Mouse (Mus musculus) ES-CJ7 (cell line): ENCODE measurements around the gene Ezh1.

Experiments used
- DNase-seq: peaks from one replicate; pipeline ENCODE4 v3.0.0; 2011; ENCODE audit warnings: low read depth, low spot score

Gene Ezh1

DNA sequence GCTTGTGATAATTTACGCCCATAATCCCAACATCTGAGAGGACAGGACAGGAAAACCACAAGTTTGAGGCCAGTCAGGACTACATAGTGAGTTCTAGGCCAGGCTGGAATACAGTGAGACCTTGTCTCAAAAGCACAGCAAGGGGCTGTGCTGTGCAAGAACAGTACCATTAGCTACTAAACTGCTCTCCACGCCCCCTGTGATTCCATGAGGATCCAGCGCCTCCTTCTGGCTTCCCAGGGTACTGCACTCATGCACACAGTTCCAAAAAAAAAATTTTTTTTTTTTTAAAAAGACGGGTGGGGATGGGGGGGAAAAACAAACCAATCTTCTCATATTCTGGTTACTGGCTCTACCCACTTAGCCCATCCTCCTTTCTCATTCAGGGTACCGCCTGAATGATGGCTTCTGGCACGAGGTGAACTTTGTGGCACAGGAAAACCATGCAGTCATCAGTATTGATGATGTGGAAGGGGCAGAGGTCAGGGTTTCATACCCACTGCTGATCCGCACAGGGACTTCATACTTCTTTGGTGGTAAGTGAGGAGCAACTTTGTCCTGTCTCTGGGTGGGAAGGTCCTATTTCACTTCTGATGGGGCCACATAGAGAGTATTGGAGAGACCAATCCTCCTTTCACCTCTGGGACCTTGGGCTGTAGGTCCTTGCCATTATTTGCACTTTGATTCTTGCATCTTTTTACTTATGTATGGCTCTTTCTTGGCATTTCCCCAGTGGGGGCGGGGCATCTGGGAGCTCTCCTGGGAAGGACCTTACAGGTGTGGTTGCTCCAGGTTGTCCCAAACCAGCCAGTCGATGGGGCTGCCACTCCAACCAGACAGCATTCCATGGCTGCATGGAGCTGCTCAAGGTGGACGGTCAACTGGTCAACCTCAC lies 45.2 kb downstream of the Ezh1 start:
- peak; percentile 73 for DNase-seq

DNA sequence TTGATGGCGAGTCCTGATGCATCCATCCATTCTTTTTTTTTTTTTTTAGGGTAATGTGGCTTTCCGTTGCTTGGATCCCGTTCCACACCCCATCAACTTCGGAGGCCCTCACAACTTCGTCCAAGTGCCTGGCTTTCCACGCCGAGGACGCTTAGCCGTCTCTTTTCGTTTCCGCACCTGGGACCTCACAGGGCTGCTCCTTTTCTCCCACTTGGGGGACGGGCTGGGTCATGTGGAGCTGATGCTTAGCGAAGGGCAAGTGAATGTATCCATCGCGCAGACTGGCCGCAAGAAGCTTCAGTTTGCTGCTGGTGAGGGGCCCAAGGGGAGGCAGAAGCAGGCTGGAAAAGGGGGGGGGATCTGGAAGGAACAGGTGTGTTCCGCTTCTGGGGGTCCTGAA lies 46.0 kb downstream of the Ezh1 start:
- no peak for DNase-seq

DNA sequence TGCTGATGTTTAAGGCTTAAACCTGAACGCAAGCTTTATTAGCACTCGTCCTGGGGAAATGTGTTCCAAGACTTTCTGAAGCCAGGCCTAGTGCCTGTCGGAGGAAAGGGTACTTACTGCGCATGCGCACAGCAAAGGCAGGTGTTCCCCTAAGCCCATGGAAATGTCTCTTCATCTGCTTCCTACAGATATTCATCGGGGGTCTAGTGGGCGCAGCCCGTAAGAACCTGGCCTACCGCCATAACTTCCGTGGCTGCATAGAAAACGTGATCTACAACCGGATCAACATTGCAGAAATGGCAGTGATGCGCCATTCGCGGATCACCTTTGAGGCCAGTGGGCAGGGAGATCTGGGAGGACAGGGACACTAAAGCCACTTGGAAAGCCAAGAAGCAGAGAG lies 47.0 kb downstream of the Ezh1 start:
- DNase-seq: no peak

DNA sequence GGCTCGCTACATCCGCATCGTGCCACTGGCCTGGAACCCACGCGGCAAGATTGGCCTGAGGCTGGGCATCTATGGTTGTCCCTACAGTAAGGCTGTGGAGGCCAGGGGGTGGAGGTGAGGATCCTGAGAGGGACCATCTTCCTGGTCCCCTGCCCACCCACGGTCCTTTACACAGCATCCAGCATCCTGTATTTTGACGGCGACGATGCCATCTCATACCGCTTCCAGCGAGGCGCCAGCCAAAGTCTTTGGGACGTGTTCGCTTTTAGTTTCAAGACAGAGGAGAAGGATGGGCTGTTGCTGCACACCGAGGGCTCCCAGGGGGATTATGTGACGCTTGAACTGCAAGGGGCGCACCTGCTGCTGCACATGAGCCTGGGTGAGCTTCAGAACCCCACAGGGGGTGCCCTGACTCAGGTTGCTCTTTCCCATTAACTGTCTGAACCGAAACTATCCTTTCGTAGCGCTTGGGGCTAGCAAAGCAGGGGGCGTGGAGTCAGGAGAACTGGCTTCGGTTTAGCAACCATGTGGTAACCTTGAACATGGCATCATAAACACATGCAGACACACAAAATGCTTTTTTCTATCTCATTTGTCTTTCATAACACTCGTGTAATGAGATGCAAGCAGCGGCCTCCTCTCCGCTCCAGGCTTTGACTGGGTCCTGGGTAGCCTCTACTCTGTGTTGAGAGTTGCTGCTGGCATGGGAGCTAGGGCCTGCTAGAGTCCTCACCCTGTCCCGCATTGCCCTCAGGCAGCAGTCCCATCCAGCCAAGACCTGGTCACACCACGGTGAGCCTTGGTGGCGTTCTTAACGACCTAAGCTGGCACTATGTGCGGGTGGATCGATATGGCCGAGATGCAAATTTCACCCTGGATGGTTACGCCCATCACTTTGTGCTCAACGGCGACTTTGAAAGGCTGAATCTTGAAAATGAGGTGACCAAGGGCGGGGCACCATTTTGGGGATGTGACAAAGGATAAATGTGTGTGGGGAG lies 47.9 kb downstream of the Ezh1 start:
- no peak for DNase-seq

DNA sequence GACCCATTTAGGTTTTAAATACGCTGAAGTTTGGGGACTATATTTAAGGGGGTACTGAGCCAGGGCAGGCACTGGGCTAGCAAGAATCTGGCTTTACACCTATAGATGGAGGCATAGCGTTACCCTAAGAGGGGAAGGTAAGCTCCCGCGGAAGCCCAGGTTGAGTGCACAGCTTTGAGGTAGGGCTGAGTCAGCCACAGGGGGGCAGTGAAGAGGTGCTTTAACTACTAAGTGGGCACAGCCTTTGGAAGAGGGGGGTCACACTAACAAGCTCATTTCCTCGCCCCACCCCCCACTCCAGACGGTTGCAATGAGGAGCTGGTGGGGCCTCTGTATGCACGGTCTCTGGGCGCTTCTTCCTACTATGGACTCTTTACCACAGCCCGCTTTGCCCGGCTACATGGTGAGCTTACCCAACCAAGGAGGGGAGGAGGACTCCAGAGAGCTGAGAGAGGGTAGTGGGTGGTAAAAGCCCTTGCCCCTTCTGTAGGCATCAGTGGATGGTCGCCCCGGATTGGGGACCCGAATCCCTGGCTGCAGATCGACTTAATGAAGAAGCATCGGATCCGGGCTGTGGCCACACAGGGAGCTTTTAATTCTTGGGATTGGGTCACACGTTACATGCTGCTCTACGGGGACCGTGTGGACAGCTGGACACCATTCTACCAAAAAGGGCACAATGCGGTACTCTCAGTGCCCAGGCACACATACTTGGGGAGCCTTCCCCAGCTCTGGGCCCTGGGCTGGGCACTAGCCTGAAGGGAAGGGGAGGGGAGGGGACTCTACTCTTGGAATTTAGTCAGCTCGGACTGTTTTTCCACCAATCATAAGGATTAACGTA lies 49.1 kb downstream of the Ezh1 start:
- peak; percentile 73 for DNase-seq

DNA sequence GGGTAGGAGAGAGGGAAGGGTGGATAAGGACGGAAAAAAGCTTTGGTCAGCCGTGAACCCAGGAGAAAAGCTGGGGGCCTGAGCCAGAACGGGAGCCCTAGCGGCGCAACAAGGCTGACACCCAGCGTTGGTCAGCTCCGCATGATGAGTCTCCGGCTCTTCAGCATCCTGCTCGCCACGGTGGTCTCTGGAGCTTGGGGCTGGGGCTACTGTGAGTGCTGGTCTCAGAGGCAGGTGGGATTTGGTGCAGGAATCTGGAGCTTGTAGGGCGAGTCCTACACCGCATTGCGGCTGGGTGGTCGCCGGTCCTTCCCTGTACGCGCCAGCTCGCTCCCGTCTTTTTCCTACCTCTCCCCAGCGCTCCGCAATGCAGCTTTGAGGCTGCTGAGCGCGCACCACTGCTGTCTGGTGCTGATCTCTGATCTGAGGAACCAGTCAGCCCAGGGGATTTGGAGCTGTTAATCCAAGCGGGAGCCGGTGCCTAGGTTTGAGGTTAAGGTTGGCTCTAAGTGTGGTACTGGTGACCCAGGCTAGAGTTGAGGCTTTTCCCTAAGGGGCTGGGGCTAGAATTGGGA lies 50.1 kb downstream of the Ezh1 start:
- DNase-seq: peak; percentile 44

DNA sequence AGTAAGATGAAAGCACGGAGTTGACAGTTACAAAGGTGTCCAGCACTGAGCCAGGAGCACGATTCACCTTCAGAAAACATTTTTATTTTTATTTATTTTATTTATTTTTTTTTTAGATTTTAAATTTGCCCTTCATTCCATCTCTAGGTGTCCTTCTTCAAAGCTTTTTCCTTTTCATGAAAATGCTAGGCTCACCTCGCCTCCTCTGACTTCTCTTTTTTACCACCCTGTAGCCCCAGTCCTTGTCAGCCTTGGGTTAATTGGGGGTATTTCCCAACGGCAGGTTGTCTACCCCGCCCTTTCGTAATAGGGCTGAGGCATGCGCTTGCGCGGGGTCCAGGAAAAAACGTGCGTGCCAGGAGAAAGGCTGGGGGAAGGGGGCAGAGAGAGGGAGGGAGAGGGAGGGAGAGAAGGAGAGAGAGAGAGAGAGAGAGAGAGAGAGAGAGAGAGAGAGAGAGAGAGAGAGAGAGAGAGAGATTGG lies 50.6 kb downstream of the Ezh1 start:
- peak; percentile 26 for DNase-seq

DNA sequence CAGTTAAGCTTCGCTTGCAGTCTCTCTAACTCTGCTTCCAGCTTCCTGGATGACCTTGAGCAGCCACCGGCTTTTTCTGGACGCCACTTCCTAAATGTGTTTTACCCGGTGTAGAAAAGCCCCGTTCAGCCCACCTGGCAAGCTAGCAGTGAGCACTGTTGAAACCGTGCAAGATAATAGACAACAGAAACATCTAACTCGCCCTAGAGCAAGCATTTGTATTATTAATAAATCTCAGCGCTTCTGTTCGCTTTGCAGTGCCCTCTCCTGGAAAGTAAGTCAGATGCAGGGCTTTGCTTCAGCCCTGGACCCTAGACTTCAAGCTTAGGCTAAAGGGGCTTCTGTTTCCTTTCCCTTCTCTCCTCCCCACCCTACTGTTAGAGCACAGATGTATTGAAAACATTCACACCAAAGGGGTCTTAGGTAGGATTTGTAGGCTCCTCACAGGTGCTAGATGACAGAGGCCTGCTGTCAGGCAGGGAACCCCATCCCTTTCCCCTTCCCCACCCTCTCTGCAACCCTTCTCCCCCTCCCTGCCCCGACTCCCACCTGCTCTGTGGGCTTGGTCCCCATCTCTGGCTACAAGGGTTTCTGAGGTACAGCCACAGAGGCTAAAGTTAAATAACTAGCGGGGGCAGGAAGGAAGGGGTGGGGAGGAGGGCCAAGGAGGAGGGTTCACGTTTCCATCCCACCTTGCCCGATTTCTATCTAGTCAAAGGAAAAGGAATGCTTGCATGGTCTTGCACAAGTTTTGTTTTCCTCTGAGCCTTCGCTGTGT lies 51.2 kb downstream of the Ezh1 start, which contains the start of gene Ccr10:
TSS of gene Ccr10 (minus strand) at position 593 of the 778 bp plus-strand sequence.
- DNase-seq: no peak

DNA sequence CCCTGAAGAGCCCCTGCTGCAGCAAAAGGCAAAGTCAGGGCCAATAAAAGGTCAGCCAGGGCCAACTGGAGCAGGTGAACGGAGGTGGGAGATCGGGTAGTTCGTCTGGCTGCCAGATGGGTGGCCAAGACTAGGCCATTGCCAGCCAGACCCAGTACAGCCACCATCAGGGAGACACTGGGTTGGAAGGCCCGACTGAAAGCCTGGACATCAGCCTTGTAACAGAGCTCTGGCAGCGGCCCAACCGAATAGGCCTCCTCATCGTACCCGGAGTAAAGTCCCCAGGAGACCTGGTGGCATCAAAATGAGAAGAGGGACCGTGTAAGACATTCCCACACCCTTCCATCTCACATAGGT lies 51.9 kb downstream of the Ezh1 start:
- DNase-seq: no peak

DNA sequence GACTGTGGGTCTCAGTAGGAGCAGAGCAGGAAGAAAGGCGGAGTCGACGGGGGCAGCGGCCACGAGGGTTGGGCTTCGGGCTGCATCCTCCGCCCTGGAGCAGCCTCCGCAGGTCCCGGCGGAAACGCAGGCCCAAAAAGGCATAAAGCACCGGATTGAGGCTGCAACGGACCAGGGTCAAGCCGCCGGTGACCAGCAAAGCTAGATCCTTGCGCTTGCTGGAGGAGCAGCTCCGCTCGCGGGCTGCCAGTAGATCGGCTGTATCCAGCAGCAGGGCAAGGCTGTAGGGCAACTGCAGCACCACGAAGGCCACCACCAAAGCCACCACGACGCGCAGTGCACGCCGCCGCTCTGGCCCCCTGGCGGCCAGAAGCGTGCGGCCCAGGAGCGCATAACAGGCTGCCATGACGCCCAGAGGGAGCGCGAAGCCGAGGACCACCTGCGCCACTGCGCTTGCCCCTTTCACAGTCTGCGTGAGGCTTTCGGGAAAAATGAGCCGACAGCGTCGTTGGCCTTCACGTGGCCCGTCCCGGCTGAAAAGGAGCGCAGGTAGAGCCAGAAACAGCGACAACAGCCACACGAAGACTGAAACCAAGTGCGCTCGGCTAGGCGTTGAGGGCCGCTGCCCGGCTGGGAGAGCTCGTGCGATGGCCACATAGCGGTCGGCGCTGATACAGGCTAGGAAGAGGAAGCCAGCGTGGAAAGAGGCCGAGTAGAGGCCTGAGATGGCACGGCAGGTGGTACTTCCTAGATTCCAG lies 52.5 kb downstream of the Ezh1 start:
- peak; percentile 78 for DNase-seq

DNA sequence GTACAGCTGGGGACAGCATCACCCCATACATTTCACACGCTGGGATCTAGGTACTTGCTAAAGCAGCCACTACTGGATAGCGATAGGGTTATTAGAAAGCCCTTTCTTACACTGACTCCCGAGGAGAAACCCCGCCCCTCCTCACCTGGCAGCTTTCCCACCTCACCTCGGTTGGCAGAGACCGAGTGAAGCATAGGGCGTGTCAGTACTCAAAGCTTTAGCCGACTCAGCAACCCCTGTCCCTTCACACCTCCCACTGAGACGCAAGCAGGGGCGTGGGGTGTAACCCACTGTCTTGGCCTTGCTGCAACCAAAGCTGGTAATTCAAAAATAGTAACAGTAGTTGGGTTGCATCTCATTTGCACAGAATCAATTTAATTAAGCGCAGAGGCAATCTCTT lies 53.2 kb downstream of the Ezh1 start:
- peak; percentile 57 for DNase-seq

DNA sequence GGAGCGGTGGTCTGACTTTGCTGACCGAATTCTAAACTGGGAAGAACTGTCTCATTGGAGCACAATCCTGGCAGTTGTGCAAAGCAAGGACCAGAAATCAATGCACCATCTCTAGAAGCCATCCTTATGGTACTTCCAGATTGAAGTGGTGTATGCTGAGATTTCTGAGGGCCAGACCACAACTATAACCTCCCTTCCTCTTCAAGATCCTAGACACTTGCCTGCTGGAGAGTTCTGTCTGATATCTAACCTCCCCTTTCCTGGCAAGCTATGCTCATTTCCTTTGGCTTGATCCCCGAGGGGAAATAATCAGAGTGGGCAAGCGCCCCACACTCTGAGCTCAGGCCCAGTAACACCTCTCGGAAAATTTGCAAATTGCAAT lies 53.8 kb downstream of the Ezh1 start:
- DNase-seq: no peak

DNA sequence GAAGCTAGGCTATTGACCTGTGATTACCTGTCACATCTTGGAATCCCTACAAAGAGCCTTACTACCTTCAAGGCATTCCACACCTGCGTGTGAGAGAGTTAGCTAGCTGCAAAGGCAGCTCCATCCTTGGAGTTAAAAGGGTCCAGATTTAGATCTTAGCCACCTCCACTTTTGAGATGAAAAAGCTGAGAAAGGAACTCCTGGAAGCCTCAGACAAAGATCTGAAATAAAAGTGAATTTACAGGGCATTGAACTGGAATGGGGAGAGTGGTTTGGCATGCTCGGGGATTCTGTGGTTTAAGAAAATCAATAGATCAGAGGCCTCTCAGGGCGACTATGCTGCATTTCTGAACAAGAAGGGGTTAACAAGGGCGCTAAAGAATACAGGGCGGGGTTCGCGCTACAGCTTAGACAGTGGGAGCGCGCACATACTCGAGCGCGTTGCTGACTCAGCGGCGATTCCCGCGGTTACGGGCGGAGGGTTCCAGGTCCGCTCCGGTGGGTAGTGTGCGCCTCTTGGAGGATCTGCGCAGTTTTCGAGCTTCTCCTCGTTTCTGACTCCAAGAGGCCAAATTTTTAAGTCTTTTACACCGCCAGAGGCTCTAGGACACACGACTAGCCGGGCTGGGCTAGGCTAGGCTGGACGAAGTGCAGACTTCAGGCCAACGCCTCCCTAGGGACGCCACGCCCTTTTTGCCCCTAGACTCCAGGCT lies 54.4 kb downstream of the Ezh1 start:
- peak; percentile 88 for DNase-seq

DNA sequence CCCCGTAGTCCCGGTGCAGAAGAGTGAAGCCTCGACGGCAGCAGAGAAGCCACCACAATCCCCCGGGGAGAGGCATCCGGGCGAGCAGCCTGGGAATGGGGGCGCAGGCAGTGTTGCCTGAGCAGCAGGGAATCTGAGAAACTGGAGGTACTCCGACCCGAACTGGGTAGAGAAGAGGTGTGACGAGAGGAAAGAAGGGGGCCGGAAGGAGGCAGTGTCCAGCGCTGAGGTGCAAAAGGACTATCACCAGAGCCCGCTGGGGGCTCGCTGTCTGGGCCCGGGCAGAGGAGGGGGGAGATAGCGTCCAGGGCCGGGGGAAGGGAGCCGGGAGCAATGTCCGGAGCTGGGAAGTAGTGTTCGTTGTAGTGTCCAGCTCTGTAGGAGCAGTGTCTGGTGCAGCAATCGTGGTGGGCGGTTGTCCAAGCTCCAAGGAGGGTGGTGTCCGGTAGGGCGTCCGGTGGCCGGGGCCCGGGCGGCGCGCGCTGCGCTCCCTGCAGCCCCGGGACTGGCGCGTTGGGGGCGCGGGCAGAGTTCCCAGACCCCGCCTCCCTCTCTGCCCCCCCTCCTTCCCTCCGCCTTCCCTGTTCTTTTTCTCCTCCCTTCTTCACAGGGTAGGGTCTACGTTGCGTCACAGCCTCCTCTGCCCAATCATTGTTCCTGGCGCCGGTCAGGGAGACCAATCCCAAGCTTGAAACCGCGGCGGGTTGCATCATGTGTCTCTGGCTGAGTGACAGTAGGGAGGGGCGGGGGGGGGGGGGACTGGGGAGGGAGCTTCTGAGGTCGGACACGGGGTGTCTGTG lies 55.3 kb downstream of the Ezh1 start, which contains the start of gene Plekhh3:
TSS of gene Plekhh3 (minus strand) at position 541 of the 800 bp plus-strand sequence.
- DNase-seq: peak; percentile 99

DNA sequence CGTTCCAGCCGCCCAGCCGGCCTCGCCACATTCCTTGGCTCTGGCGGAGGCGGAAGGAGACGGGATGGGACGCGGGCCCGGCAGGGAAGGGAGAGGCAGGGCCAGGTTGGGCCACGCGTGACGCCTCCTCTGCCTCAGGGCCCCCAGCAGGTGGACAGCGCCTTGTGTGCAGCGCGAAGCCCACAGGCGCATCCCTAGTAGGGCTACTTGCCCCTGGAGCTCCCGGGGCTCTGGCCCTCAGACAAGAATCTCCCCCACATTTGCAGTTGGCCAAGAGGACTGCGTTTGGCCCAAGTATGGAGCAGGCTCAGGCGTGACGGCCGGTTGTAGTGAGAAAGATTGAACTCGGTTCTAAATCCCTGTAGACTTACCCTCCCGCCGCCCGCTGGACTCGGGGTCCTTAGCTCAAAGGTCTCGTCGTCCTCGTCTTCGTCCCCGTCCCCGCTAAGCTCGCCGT lies 55.9 kb downstream of the Ezh1 start, which contains the start of gene Cntnap1:
TSS of gene Cntnap1 (plus strand) at position 170 of the 457 bp plus-strand sequence.
- peak; percentile 21 for DNase-seq

DNA sequence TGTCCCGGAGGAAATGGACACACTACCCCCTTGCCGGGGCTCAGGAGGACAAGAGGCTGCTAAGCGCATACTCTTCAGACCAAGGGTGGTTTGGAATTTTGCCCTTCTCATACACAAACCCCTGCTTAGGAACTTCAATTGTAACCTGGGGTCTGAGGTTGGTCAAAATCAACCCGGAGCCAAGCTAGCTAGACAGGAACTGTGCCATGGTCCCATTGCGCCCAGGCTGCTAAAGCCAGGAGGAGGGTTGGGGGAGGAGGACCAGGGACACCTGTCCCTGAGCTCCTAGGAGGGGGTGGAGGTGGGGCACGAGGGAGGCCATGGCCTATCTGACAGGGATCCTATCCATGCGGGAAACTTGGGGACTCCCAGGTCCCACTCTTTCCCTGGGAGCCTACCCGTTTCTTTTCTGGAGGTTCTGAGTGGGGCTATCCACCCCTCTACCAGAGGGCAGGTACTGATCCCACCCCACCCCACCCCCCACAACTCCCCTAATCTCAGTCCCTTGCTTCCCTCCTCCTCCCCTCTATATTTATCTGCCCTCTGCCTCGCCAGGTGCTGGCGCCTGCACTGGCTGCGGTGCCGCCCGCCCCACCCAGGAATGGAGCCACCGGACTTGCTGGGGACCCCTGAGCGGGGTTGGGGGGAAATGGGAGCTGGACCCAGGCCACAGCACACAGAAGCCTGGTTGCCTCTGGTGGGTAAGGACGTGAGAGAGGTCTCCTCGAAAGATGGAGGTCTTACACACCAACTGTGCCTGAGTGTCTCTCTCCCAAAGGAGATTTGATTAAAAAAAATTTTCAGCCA lies 56.8 kb downstream of the Ezh1 start:
- DNase-seq: no peak
